Mouse (Mus musculus) hindbrain, embryonic 10.5 days (tissue): ENCODE data around the gene Zfp369. TPM values are rescaled to one million over a fixed set of nuclear protein-coding genes. Genes with fewer than 3 reads are reported as not detected.

Source experiments
- DNase-seq: peaks from one replicate; pipeline ENCODE4 v3.0.0-alpha.2; 2017; ENCODE audit warnings: low spot score
- H3K27ac ChIP-seq: fragments of 300-500 bp; sonication (generic); 2 replicates; pipeline ENCODE4 v1.5.1; 2016; ENCODE audit warnings: mild to moderate bottlenecking, moderate library complexity
- H3K27me3 ChIP-seq: fragments of 300-500 bp; sonication (generic); 2 replicates; pipeline ENCODE4 v1.6.1; 2016; ENCODE audit warnings: mild to moderate bottlenecking; ENCODE audit not compliant: poor library complexity, insufficient read depth, severe bottlenecking
- H3K36me3 ChIP-seq: fragments of 300-500 bp; sonication (generic); 2 replicates; pipeline ENCODE4 v1.6.1; 2016; ENCODE audit warnings: mild to moderate bottlenecking, moderate library complexity
- H3K4me1 ChIP-seq: fragments of 300-500 bp; sonication (generic); replicated peaks from 2 replicates; pipeline ENCODE4 v1.6.1; 2016; ENCODE audit warnings: mild to moderate bottlenecking
- H3K4me3 ChIP-seq: fragments of 300-500 bp; sonication (generic); 2 replicates; pipeline ENCODE4 v1.5.1; 2016; ENCODE audit warnings: mild to moderate bottlenecking, moderate library complexity
- H3K9me3 ChIP-seq: fragments of 300-500 bp; sonication (generic); 2 replicates; pipeline ENCODE4 v1.6.1; 2016; ENCODE audit warnings: mild to moderate bottlenecking, moderate library complexity
- WGBS: fragments of 180-500 bp; shearing (Covaris S2); methylation state at CpG from one replicate; pipeline ENCODE4 v1.1.7; 2016; 5-methylcytosine and 5-hydroxymethylcytosine counted together
- polyA plus RNA-seq: library from polyadenylated mRNA; unstranded; fragments of >200 nt; fragmentation: Nextera tagmentation; extraction: Ambion mirVana; gene quantifications from 2 replicates; pipeline ENCODE4 v1.2.1, GENCODE M21; 2016

Gene Zfp369
- 13.7 and 14.7 TPM in 2 replicates for polyA plus RNA-seq

GRCm38 (mm10) chr13:65278383-65279341, at the start of gene Zfp369:
TSS of gene Zfp369 (plus strand) at chr13:65278814.
- Histone ChIP-seq H3K36me3 (peaks cover 72% of the 10 kb centered on the region), H3K9me3 (peaks cover 53% of the 10 kb centered on the region), H3K27ac (peak within 1 kb of the TSS; percentile 91), H3K4me3 (peak within 1 kb of the TSS; percentile 62), H3K27me3 (no peaks in the 10 kb centered on the region), H3K4me1 (no peaks in the 10 kb centered on the region)
- under 1% methylated on average over 50 of the region's 50 CpGs for WGBS
- DNase-seq = peak; percentile 94

- H3K36me3 ChIP-seq = no peaks in the 10 kb centered on the region
- H3K27ac ChIP-seq = no peak overlapping the region
- H3K4me1 ChIP-seq = peaks cover 5% of the 10 kb centered on the region
- no peaks in the 10 kb centered on the region for H3K27me3 ChIP-seq
- no peak for DNase-seq
- no peak overlapping the region for H3K4me3 ChIP-seq
- WGBS = 64% methylated on average over 9 of the region's 9 CpGs
- peaks cover 31% of the 10 kb centered on the region for H3K9me3 ChIP-seq
Observed at GRCm38 (mm10) chr13:65237211-65237610, 41.4 kb upstream of the Zfp369 start.

- Histone ChIP-seq H3K9me3 (peaks cover 59% of the 10 kb centered on the region), H3K36me3 (peaks cover 29% of the 10 kb centered on the region), H3K27ac (peak overlapping the region; percentile 90), H3K4me1 (peaks cover 11% of the 10 kb centered on the region), H3K27me3 (no peaks in the 10 kb centered on the region), H3K4me3 (peak overlapping the region; percentile 81)
- WGBS = 2% methylated on average over 28 of the region's 28 CpGs
- DNase-seq = peak; percentile 95
Observed at GRCm38 (mm10) chr13:65240509-65241098, 38.0 kb upstream of the Zfp369 start.

GRCm38 (mm10) chr13:65241099-65241626, 37.5 kb upstream of the Zfp369 start:
- Histone ChIP-seq H3K4me1 (peaks cover 11% of the 10 kb centered on the region), H3K9me3 (peaks cover 63% of the 10 kb centered on the region), H3K27ac (peak overlapping the region; percentile 90), H3K36me3 (peaks cover 34% of the 10 kb centered on the region), H3K4me3 (peak overlapping the region; percentile 81), H3K27me3 (no peaks in the 10 kb centered on the region)
- WGBS = under 1% methylated on average over 45 of the region's 45 CpGs
- DNase-seq = peak; percentile 93

- 2% methylated on average over 51 of the region's 51 CpGs for WGBS
- Histone ChIP-seq H3K36me3 (peaks cover 37% of the 10 kb centered on the region), H3K9me3 (peaks cover 64% of the 10 kb centered on the region), H3K4me1 (peaks cover 11% of the 10 kb centered on the region), H3K27me3 (no peaks in the 10 kb centered on the region), H3K27ac (peak overlapping the region; percentile 90), H3K4me3 (peak overlapping the region; percentile 81)
- peak; percentile 46 for DNase-seq
Observed at GRCm38 (mm10) chr13:65241627-65242318, 36.8 kb upstream of the Zfp369 start.

GRCm38 (mm10) chr13:65242319-65242787, 36.3 kb upstream of the Zfp369 start:
- no peak overlapping the region for H3K27ac ChIP-seq
- 38% methylated on average over 27 of the region's 27 CpGs for WGBS
- H3K9me3 ChIP-seq = peaks cover 62% of the 10 kb centered on the region
- peaks cover 11% of the 10 kb centered on the region for H3K4me1 ChIP-seq
- no peaks in the 10 kb centered on the region for H3K27me3 ChIP-seq
- peaks cover 41% of the 10 kb centered on the region for H3K36me3 ChIP-seq
- peak overlapping the region; percentile 81 for H3K4me3 ChIP-seq
- no peak for DNase-seq

- H3K36me3 ChIP-seq = peaks cover 50% of the 10 kb centered on the region
Observed at GRCm38 (mm10) chr13:65243273-65243672, 35.3 kb upstream of the Zfp369 start.

GRCm38 (mm10) chr13:65258175-65258954, 20.2 kb upstream of the Zfp369 start:
- Histone ChIP-seq H3K4me3 (peak overlapping the region; percentile 38), H3K27me3 (peaks cover 19% of the 10 kb centered on the region), H3K27ac (no peak overlapping the region), H3K36me3 (peaks cover 63% of the 10 kb centered on the region), H3K4me1 (peaks cover 4% of the 10 kb centered on the region; the same call in 1 of the 2 replicates), H3K9me3 (peaks cover 76% of the 10 kb centered on the region)
- WGBS = 27% methylated on average over 36 of the region's 36 CpGs
- peak; percentile 38 for DNase-seq

More at GRCm38 (mm10) chr13:65243273-65243672, 35.3 kb upstream of the Zfp369 start:
- peaks cover 69% of the 10 kb centered on the region for H3K9me3 ChIP-seq
- 90% methylated on average over 4 of the region's 4 CpGs for WGBS
- no peaks in the 10 kb centered on the region for H3K27me3 ChIP-seq
- DNase-seq = no peak
- H3K27ac ChIP-seq = no peak overlapping the region
- H3K4me1 ChIP-seq = peaks cover 11% of the 10 kb centered on the region
- H3K4me3 ChIP-seq = no peak overlapping the region

GRCm38 (mm10) chr13:65259239-65259638, 19.4 kb upstream of the Zfp369 start, which contains the start of gene Gm10775:
TSS of gene Gm10775 (plus strand) at chr13:65259539.
- 51% methylated on average over 29 of the region's 29 CpGs for WGBS
- peaks cover 19% of the 10 kb centered on the region for H3K27me3 ChIP-seq
- H3K4me1 ChIP-seq = peaks cover 4% of the 10 kb centered on the region; the same call in 1 of the 2 replicates
- H3K4me3 ChIP-seq = peak within 1 kb of the TSS; percentile 38
- H3K27ac ChIP-seq = no peak within 1 kb of the TSS
- peaks cover 80% of the 10 kb centered on the region for H3K9me3 ChIP-seq
- no peak for DNase-seq
- H3K36me3 ChIP-seq = peaks cover 72% of the 10 kb centered on the region

GRCm38 (mm10) chr13:65262086-65262485, 16.5 kb upstream of the Zfp369 start:
- H3K4me1 ChIP-seq = peaks cover 4% of the 10 kb centered on the region; the same call in 1 of the 2 replicates
- H3K4me3 ChIP-seq = no peak overlapping the region
- WGBS = 97% methylated on average over 5 of the region's 5 CpGs
- peaks cover 19% of the 10 kb centered on the region for H3K27me3 ChIP-seq
- H3K36me3 ChIP-seq = peaks cover 77% of the 10 kb centered on the region
- H3K9me3 ChIP-seq = peaks cover 93% of the 10 kb centered on the region
- DNase-seq = no peak
- H3K27ac ChIP-seq = no peak overlapping the region

GRCm38 (mm10) chr13:65277994-65278382, 626 bp upstream of the Zfp369 start:
- no peaks in the 10 kb centered on the region for H3K27me3 ChIP-seq
- peak overlapping the region; percentile 91 for H3K27ac ChIP-seq
- WGBS = 15% methylated on average over 9 of the region's 9 CpGs
- H3K4me3 ChIP-seq = peak overlapping the region; percentile 62
- DNase-seq = no peak
- peaks cover 72% of the 10 kb centered on the region for H3K36me3 ChIP-seq
- H3K9me3 ChIP-seq = peaks cover 60% of the 10 kb centered on the region
- H3K4me1 ChIP-seq = no peaks in the 10 kb centered on the region
